Comparison of ENCODE assay signal across 24 mouse cellular contexts in genomic region chr1:180892808-180893207, GRCm38 (mm10). TPM values are rescaled to one million over a fixed set of nuclear protein-coding genes. Genes with fewer than 3 reads are reported as not detected.
DNase-seq lines count a peak whose midpoint lies in the region; ATAC-seq and TF ChIP-seq lines count a peak whose summit lies in the region.
"Had no signal": no experiment of that assay in that cellular context is flagged by ENCODE, and none has a peak within 500 bp of the region (broad histone marks: within the 10 kb centered on the region; RNA-seq: fewer than 3 reads in every experiment).

TSS of gene Lefty2 (plus strand) at chr1:180893108.

- no peaks in the 10 kb centered on the region for H3K9me3 ChIP-seq in forebrain, embryonic 16.5 days (ENCODE audit: control insufficient read depth, low read length)
- H3K9me3 ChIP-seq in forebrain, embryonic 11.5 days (ENCODE audit: control insufficient read depth, low read length): no peaks in the 10 kb centered on the region
- H3K9me3 ChIP-seq in kidney, embryonic 16.5 days (ENCODE audit: low read length): no peaks in the 10 kb centered on the region
- no peaks in the 10 kb centered on the region for H3K9me3 ChIP-seq in E14TG2a.4 (ENCODE audit: low read length)
- no peaks in the 10 kb centered on the region for H3K9me3 ChIP-seq in limb, embryonic 10.5 days (replicated peaks)
- H3K9me3 ChIP-seq: heart, embryonic 10.5 days; limb, embryonic 13.5 days; liver, embryonic 12.5 days; midbrain, embryonic 12.5 days had no signal

- H3K4me2 ChIP-seq in forebrain, embryonic 16.5 days (ENCODE audit: low read length): no peak within 1 kb of the TSS; the same call in 1 of the 2 replicates
- no peak within 1 kb of the TSS for H3K4me2 ChIP-seq in forebrain, embryonic 11.5 days (ENCODE audit: low read depth, low read length, severe bottlenecking)
- H3K4me2 ChIP-seq in kidney, embryonic 16.5 days (replicated peaks; ENCODE audit: low read depth, low read length): peak within 1 kb of the TSS; percentile 36; the same call in 1 of the 2 replicates

- no peak for ATAC-seq in forebrain, embryonic 16.5 days
- no peak for ATAC-seq in forebrain, embryonic 11.5 days (replicated peaks; ENCODE audit: low FRiP score)
- ATAC-seq in kidney, embryonic 16.5 days (ENCODE audit: low FRiP score, low TSS enrichment): no peak
- ATAC-seq: activated CD4-positive, CD25-positive, alpha-beta regulatory T cell, adult 4 months had no signal

- H3K4me3 ChIP-seq in forebrain, embryonic 16.5 days (replicated peaks; ENCODE audit: low read length): peak within 1 kb of the TSS; percentile 35
- no peak within 1 kb of the TSS for H3K4me3 ChIP-seq in forebrain, embryonic 11.5 days (ENCODE audit: low read depth, low read length)
- no peak within 1 kb of the TSS for H3K4me3 ChIP-seq in kidney, embryonic 16.5 days (ENCODE audit: low read length)
- H3K4me3 ChIP-seq in E14TG2a.4 (replicated peaks; ENCODE audit: low read length): peak within 1 kb of the TSS; percentile 81
- H3K4me3 ChIP-seq in limb, embryonic 10.5 days: 0 out of 2 replicates have a peak within 1 kb of the TSS, but pooled peaks have one; percentile 31
- H3K4me3 ChIP-seq: liver, embryonic 12.5 days had no signal

- peaks cover 11% of the 10 kb centered on the region for H3K27me3 ChIP-seq in forebrain, embryonic 16.5 days (replicated peaks; ENCODE audit: control insufficient read depth, insufficient read depth, low read length)
- H3K27me3 ChIP-seq in forebrain, embryonic 11.5 days (ENCODE audit: control insufficient read depth, insufficient read depth, low read length): peaks cover 14% of the 10 kb centered on the region
- peaks cover 26% of the 10 kb centered on the region for H3K27me3 ChIP-seq in kidney, embryonic 16.5 days (ENCODE audit: insufficient read depth, low read length)
- no peaks in the 10 kb centered on the region; the same call in 1 of the 2 replicates for H3K27me3 ChIP-seq in E14TG2a.4 (ENCODE audit: insufficient read depth, low read length)
- peaks cover 50% of the 10 kb centered on the region for H3K27me3 ChIP-seq in limb, embryonic 10.5 days (ENCODE audit: low read depth, poor library complexity, severe bottlenecking)

- H3K36me3 ChIP-seq in forebrain, embryonic 16.5 days (ENCODE audit: control insufficient read depth, insufficient read depth): no peaks in the 10 kb centered on the region
- H3K36me3 ChIP-seq in forebrain, embryonic 11.5 days (ENCODE audit: control insufficient read depth, insufficient read depth, low read length): no peaks in the 10 kb centered on the region
- H3K36me3 ChIP-seq in kidney, embryonic 16.5 days (ENCODE audit: insufficient read depth, low read length): no peaks in the 10 kb centered on the region
- peaks cover 39% of the 10 kb centered on the region for H3K36me3 ChIP-seq in E14TG2a.4 (ENCODE audit: insufficient read depth, low read length)
- no peaks in the 10 kb centered on the region for H3K36me3 ChIP-seq in limb, embryonic 10.5 days
- H3K36me3 ChIP-seq: heart, embryonic 10.5 days; limb, embryonic 13.5 days; liver, embryonic 12.5 days; midbrain, embryonic 12.5 days had no signal

- TF ChIP-seq CTCF in E14TG2a.4 (conservative IDR thresholded peaks at IDR 0.05; ENCODE audit: low read length): no peak

- H3K27ac ChIP-seq in forebrain, embryonic 16.5 days (ENCODE audit: low read length): no peak within 1 kb of the TSS
- H3K27ac ChIP-seq in forebrain, embryonic 11.5 days (ENCODE audit: low read depth, low read length): no peak within 1 kb of the TSS
- no peak within 1 kb of the TSS for H3K27ac ChIP-seq in kidney, embryonic 16.5 days (ENCODE audit: low read length)
- H3K27ac ChIP-seq in limb, embryonic 10.5 days: 0 out of 2 replicates have a peak within 1 kb of the TSS, but pooled peaks have one; percentile 17
- H3K27ac ChIP-seq: heart, embryonic 10.5 days; limb, embryonic 13.5 days; liver, embryonic 12.5 days; midbrain, embryonic 12.5 days had no signal

- WGBS in forebrain, embryonic 16.5 days: 62% methylated on average over 10 of the region's 10 CpGs
- 60% methylated on average over 10 of the region's 10 CpGs for WGBS in forebrain, embryonic 11.5 days
- 63% methylated on average over 10 of the region's 10 CpGs for WGBS in kidney, embryonic 16.5 days
- 60% methylated on average over 10 of the region's 10 CpGs for WGBS in limb, embryonic 10.5 days

- no peak for DNase-seq in forebrain, embryonic 11.5 days (ENCODE audit: low spot score)
- DNase-seq in kidney, postnatal 10 days: no peak
- DNase-seq in limb, embryonic 10.5 days (ENCODE audit: low spot score): no peak
- DNase-seq in gastrocnemius, postnatal 10 days: no peak
- DNase-seq: adrenal gland, adult 8-10 months; cerebellum, adult 11-12 months; cerebellum, postnatal 10 days; heart, postnatal 10 days; kidney, adult 2 months; kidney, postnatal 14 days; lung, adult 18-20 months; lung, postnatal 10 days had no signal

- no peak within 1 kb of the TSS for H3K9ac ChIP-seq in forebrain, embryonic 16.5 days (replicated peaks; ENCODE audit: low read depth, low read length)
- no peak within 1 kb of the TSS for H3K9ac ChIP-seq in forebrain, embryonic 11.5 days (ENCODE audit: low read length)
- no peak within 1 kb of the TSS for H3K9ac ChIP-seq in kidney, embryonic 16.5 days (replicated peaks; ENCODE audit: low read length)
- H3K9ac ChIP-seq: limb, embryonic 13.5 days; liver, embryonic 12.5 days; midbrain, embryonic 12.5 days had no signal

- peaks cover 8% of the 10 kb centered on the region for H3K4me1 ChIP-seq in forebrain, embryonic 16.5 days (replicated peaks; ENCODE audit: control insufficient read depth, insufficient read depth, low read length)
- peaks cover 9% of the 10 kb centered on the region; the same call in 1 of the 2 replicates for H3K4me1 ChIP-seq in forebrain, embryonic 11.5 days (replicated peaks; ENCODE audit: control insufficient read depth, insufficient read depth, low read length)
- peaks cover 11% of the 10 kb centered on the region for H3K4me1 ChIP-seq in kidney, embryonic 16.5 days (ENCODE audit: insufficient read depth, low read length)
- H3K4me1 ChIP-seq in E14TG2a.4 (replicated peaks; ENCODE audit: low read depth, low read length): peaks cover 74% of the 10 kb centered on the region
- H3K4me1 ChIP-seq in limb, embryonic 10.5 days: peaks cover 33% of the 10 kb centered on the region

RNA-seq across cellular contexts. Expression of gene Lefty2, which starts in this region (rescaled TPM):
- polyA plus RNA-seq in forebrain, embryonic 16.5 days (2015; fragmentation: Nextera tagmentation; extraction: Ambion mirVana): 4.1 and 6.6 TPM in 2 replicates
- polyA plus RNA-seq in forebrain, embryonic 11.5 days (2014; fragmentation: Nextera tagmentation; extraction: Ambion mirVana): not detected in 2 replicates
- polyA plus RNA-seq in kidney, embryonic 16.5 days (2015; fragmentation: Nextera tagmentation; extraction: Ambion mirVana): 0.12 TPM in 1 of 2 replicates, not detected in the other
- polyA plus RNA-seq in limb, embryonic 10.5 days (2016; fragmentation: Nextera tagmentation; extraction: Ambion mirVana): not detected in 2 replicates
- total RNA-seq in gastrocnemius, postnatal 10 days (2021): not detected
- total RNA-seq: gastrocnemius, adult 18-20 months; megakaryocyte progenitor cell, adult 5-6 weeks had no signal
- polyA plus RNA-seq: activated CD4-positive, CD25-positive, alpha-beta regulatory T cell, adult 4 months; embryonic facial prominence, embryonic 11.5 days; hindbrain, embryonic 11.5 days; kidney, adult 2 months; liver, embryonic 12.5 days; midbrain, embryonic 12.5 days had no signal

Comparison
In these comparisons a context has a peak if more than half of its experiments do, and no peak if none do; other contexts are left out.
1. H3K4me3 ChIP-seq: peak in forebrain, embryonic 16.5 days (single experiment), E14TG2a.4 (single experiment) and limb, embryonic 10.5 days (single experiment); none in forebrain, embryonic 11.5 days (single experiment) and kidney, embryonic 16.5 days (single experiment).